30 mouse cellular contexts compared by ENCODE assay signal in genomic region chr8:93712066-93712706, GRCm38 (mm10).
"Had no signal": no experiment of that assay in that cellular context is flagged by ENCODE, and none has a peak within 500 bp of the region (broad histone marks: within the 10 kb centered on the region; RNA-seq: fewer than 3 reads in every experiment).

No protein-coding gene starts in this region.

- H3K36me3 ChIP-seq: heart, embryonic 12.5 days; heart, embryonic 13.5 days; heart, embryonic 15.5 days; hindbrain, embryonic 10.5 days; hindbrain, embryonic 12.5 days; hindbrain, embryonic 13.5 days; hindbrain, embryonic 15.5 days; intestine, embryonic 15.5 days; kidney, embryonic 15.5 days had no signal

- H3K27me3 ChIP-seq: heart, embryonic 12.5 days; heart, embryonic 13.5 days; heart, embryonic 15.5 days; hindbrain, embryonic 12.5 days; hindbrain, embryonic 13.5 days; hindbrain, embryonic 15.5 days; intestine, embryonic 15.5 days; kidney, embryonic 15.5 days had no signal

- H3K4me3 ChIP-seq: heart, embryonic 12.5 days; heart, embryonic 13.5 days; heart, embryonic 15.5 days; hindbrain, embryonic 10.5 days; hindbrain, embryonic 12.5 days; hindbrain, embryonic 13.5 days; hindbrain, embryonic 15.5 days; intestine, embryonic 15.5 days; kidney, embryonic 15.5 days; layer of hippocampus, adult 2 months; left cerebral cortex, adult 2 months had no signal

- H3K27ac ChIP-seq: heart, embryonic 13.5 days; heart, embryonic 15.5 days; hindbrain, embryonic 10.5 days; hindbrain, embryonic 12.5 days; hindbrain, embryonic 13.5 days; hindbrain, embryonic 14.5 days; hindbrain, embryonic 15.5 days; hindbrain, postnatal 0 days; intestine, embryonic 15.5 days; kidney, embryonic 15.5 days; kidney, postnatal 0 days; layer of hippocampus, adult 2 months; left cerebral cortex, adult 2 months had no signal

- H3K4me1 ChIP-seq: heart, embryonic 12.5 days; heart, embryonic 13.5 days; heart, embryonic 15.5 days; hindbrain, embryonic 10.5 days; hindbrain, embryonic 12.5 days; hindbrain, embryonic 13.5 days; hindbrain, embryonic 15.5 days; intestine, embryonic 15.5 days; kidney, embryonic 15.5 days had no signal

- DNase-seq: heart, postnatal 10 days; heart, postnatal 14 days; heart, postnatal 36 days; heart, postnatal 4 days; kidney, adult 11 months; kidney, adult 18-20 months; kidney, adult 2 months; kidney, adult 8-10 months; kidney, adult 9 months; kidney, postnatal 14 days; kidney, postnatal 25 days; kidney, postnatal 36 days; kidney, postnatal 4 days; layer of hippocampus, adult 9-11 months; layer of hippocampus, postnatal 36 days had no signal

- H3K9ac ChIP-seq: heart, embryonic 12.5 days; heart, embryonic 13.5 days; heart, embryonic 15.5 days; hindbrain, embryonic 12.5 days; hindbrain, embryonic 13.5 days; hindbrain, embryonic 14.5 days; hindbrain, embryonic 15.5 days; intestine, embryonic 15.5 days; kidney, embryonic 15.5 days had no signal

- H3K9me3 ChIP-seq: heart, embryonic 12.5 days; heart, embryonic 13.5 days; heart, embryonic 15.5 days; hindbrain, embryonic 10.5 days; hindbrain, embryonic 12.5 days; hindbrain, embryonic 13.5 days; hindbrain, embryonic 15.5 days; intestine, embryonic 15.5 days; kidney, embryonic 15.5 days had no signal

- H3K4me2 ChIP-seq: heart, embryonic 11.5 days; heart, embryonic 12.5 days; heart, embryonic 13.5 days; heart, embryonic 15.5 days; hindbrain, embryonic 12.5 days; hindbrain, embryonic 13.5 days; hindbrain, embryonic 14.5 days; hindbrain, embryonic 15.5 days; intestine, embryonic 15.5 days; kidney, embryonic 15.5 days had no signal
